Mouse (Mus musculus) frontal cortex, postnatal 25 days (tissue): ENCODE measurements at regions not wholly inside any gene's neighbourhood (a gene's known extent, or its start where the extent isn't known, plus 50 kb on each side); places are given as distances from the start of the nearest gene placed in this dataset.

ENCODE experiments used
- DNase-seq, 2 experiments: peaks; one replicate each; pipeline ENCODE4 v3.0.0; 2022; ENCODE audit warnings: low spot score in 2 of 2

- DNase-seq, result no peak
Observed at GRCm38 (mm10) chr15:88035486-88035885, 491.4 kb downstream of the Fam19a5 start.

DNA sequence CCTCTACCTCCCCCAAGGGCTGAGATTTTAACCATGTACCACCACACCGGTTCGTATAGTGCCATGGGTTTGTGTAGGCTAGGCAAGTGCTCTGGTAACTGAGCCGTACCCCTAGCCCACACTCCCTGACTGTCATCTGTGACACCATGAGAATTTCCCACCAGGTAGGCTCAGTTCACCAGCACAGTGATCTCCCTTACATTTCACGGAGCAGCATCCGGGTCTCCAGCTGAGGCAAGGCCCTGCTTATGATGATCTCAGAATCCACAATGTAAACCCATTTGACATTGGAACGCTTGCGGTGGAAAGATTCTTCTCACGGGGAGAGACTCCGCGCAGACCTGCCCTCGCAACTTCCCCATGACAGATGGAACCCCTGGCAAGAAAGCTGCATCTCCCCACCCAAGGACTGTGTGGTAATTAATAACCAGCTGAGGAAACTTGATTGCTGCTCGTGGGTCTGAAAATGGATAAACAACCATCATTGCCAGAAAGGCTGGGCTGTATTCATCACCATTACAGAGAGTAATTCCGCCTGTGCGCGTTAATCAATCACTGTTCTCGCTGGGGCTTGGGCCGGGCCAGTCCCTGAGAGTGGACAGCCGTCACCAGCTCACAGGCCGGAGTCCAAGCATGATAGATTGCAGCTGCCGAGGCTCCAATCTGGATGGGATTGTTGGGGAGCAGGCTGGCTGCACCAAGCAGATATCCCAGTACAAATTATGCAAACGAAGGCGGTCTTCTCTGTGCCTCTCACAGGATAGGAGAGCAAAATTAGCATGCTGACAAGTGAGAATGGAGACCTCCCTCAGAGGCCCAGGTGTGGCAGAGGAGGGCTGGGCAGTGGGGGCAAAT, 492.3 kb downstream of the Fam19a5 start:
- DNase-seq, result no peak

- no peak for DNase-seq
Observed at GRCm38 (mm10) chr15:88037606-88038005, 493.5 kb downstream of the Fam19a5 start.

- DNase-seq, result no peak
Observed at GRCm38 (mm10) chr15:88042821-88043220, 498.7 kb downstream of the Fam19a5 start.

- no peak for DNase-seq
Observed at GRCm38 (mm10) chr15:88058071-88058470, 514.0 kb downstream of the Fam19a5 start.

GRCm38 (mm10) chr15:88060935-88061334, 516.8 kb downstream of the Fam19a5 start:
- no peak for DNase-seq

GRCm38 (mm10) chr15:88063041-88063440, 518.9 kb downstream of the Fam19a5 start:
- DNase-seq, result no peak

DNA sequence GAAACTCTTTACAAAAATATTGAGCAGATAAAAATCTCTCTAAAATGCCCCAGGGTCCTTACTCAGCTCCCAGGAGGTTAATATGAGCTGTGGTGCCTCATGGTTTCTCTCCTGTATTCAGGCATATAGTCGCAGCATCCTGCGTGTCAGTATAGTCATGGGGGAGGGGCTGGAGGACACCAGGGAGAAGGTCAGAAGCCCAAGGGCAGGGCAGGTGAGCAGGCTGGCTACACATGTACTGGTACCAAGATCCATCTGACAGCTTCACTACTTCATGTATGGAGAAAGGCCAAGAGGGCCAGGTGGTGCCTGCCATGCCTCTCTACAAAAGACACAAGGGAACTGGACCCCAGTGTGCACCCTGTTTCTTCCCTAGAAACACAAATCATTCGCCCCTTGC, 524.4 kb downstream of the Fam19a5 start:
- no peak for DNase-seq

DNA sequence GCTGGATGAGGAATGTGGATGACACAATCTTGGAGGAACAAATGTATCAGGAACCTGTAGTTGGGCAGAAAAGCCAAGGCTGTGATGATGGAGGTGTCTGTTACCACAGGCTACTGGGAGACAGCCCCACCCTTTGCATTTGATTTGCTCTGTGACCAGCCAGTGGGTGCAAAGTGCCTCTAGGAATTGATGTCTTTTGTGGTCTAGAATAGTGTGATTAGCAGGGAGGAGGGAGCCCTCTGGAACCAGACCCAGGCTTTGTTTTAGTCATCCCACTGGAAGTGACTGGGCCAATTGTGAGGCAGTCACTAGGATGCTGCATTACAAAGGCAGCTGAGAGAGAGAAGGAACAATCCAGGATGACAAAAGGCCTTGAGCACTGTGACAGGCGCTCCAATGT, 527.4 kb upstream of the Zdhhc25 start:
- DNase-seq, result no peak

GRCm38 (mm10) chr15:88083911-88084310, 516.2 kb upstream of the Zdhhc25 start:
- no peak for DNase-seq

- DNase-seq, result no peak
Observed at GRCm38 (mm10) chr15:88085631-88086030, 514.5 kb upstream of the Zdhhc25 start.

- no peak for DNase-seq
Observed at GRCm38 (mm10) chr15:88089486-88089885, 510.6 kb upstream of the Zdhhc25 start.

- DNase-seq, result no peak
Observed at GRCm38 (mm10) chr15:88091390-88091789, 508.7 kb upstream of the Zdhhc25 start.

DNA sequence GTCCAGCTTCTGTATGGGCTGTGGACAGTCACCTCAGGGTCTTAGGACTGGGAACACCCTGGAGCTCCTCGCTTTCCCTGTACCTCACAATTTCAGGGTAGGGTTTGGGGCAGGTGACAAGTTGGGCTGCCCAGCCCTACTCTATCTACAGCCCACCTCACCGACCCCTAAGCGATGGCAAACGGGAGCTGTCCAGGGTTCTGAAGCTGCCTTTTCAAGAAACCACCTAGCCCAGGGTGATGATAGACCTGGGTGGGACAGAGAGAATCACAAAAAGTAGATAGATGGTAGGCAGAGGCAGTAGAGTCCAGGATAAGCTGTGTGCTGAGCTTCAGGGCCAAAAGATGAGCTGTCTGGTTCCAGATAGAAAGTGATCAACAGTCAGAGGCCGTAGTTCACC, 479.7 kb upstream of the Zdhhc25 start:
- no peak for DNase-seq

DNA sequence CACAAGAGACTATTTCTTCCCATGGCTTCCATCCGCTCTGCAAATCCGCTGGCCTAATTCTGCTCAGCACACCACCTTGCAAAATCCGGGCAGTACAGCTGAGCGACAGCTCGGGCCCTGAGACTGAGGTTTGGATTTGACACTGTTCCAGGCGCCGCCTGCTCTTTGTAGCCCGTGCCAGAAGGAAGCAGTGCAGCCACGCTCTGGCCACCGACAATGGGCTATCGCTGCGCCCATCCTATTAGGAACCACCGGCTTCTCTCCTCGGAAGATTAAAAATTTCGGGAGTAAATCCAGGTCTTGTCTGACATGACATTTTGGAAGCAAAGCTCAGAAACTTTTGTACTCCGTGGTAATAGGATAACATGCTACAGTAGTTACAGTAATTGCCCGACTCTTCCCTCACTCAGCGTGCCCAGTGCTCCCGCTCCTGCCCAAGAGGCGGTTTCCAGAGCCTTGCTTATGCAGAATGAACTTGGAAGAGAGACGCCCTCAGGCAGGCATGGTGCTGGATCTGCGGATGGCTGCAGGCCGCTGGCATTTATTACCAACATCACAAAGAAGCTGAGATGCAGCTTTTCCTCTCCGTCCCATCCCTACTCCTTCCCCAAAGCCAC, 476.1 kb upstream of the Zdhhc25 start:
- no peak for DNase-seq

DNA sequence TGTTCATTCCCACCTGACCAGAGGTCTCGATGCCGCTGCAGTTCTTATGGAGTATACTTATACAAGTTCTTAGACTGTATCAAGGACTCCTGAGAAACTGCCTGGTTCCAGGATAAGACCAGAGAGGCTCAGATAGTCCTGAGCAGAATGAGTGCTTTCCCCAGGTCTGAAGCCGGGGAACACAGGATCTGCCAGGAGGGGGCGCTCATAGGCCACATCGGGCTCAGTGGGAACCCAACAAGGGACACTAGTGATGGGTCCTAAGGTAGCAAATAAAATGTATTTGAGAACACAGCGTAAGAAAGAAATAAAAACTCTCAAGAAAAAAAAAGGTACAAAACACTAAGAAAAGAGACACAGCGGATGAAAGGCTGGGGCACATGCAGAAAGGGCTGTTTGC, 454.0 kb upstream of the Zdhhc25 start:
- peak; percentile 71 to 79 for DNase-seq

GRCm38 (mm10) chr15:88151199-88151598, 448.9 kb upstream of the Zdhhc25 start:
- no peak for DNase-seq

GRCm38 (mm10) chr15:88159618-88160170, 440.4 kb upstream of the Zdhhc25 start:
- DNase-seq, result no peak

- DNase-seq, result no peak
Observed at GRCm38 (mm10) chr15:88160291-88160690, 439.8 kb upstream of the Zdhhc25 start.

- DNase-seq, result no peak
Observed at GRCm38 (mm10) chr15:88163438-88163837, 436.7 kb upstream of the Zdhhc25 start.

DNA sequence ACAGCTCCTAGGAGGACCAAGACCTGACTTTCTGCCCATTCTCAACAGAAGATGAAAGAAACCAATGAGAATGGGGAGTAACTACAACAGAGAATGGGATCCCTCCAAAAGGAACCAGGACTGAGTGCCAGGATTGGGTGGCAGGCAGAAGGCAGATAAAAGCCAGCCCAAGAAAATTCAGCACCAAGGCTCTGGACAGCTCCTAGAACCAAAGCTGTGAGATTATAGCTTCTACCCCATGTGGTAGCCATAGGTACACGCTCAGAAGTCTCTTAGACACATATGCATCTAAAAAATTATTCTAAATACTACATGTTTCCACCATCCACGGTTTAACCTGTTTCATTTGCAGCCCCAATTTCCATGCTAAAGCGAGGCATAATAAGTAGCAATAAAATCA, 425.8 kb upstream of the Zdhhc25 start:
- DNase-seq, result no peak

GRCm38 (mm10) chr15:88175991-88176390, 424.1 kb upstream of the Zdhhc25 start:
- no peak for DNase-seq

- DNase-seq, result no peak
Observed at GRCm38 (mm10) chr15:88196539-88196938, 403.6 kb upstream of the Zdhhc25 start.
